Mouse (Mus musculus): ENCODE data around the gene Acad12. TPM values are rescaled to one million over a fixed set of nuclear protein-coding genes. Genes with fewer than 3 reads are reported as not detected.

Acad12 gene
- polyA plus RNA-seq, 1 experiment from 2014 or later = 2.8 TPM

- no peaks in the 10 kb centered on the region for H3K27me3 ChIP-seq (ENCODE audit: control insufficient read depth, insufficient read depth, low read length)
- no peak overlapping the region for H3K4me3 ChIP-seq (ENCODE audit: low read depth, low read length)
- H3K36me3 ChIP-seq (ENCODE audit: control insufficient read depth, insufficient read depth, low read length) = no peaks in the 10 kb centered on the region
- WGBS = 29% methylated on average over 9 of the region's 9 CpGs
- DNase-seq (ENCODE audit: low spot score) (peak; percentile 90), ATAC-seq (ENCODE audit: low FRiP score) (no peak)
- no peaks in the 10 kb centered on the region for H3K9me3 ChIP-seq (ENCODE audit: control insufficient read depth, low read length)
- H3K27ac ChIP-seq (ENCODE audit: low read depth, low read length) = no peak overlapping the region
- H3K4me1 ChIP-seq (replicated peaks; ENCODE audit: control insufficient read depth, insufficient read depth, low read length) = no peaks in the 10 kb centered on the region
- H3K9ac ChIP-seq (ENCODE audit: low read depth, low read length) = 0 out of 2 replicates have a peak overlapping the region, but pooled peaks have one; percentile 23
- no peak overlapping the region for H3K4me2 ChIP-seq (replicated peaks; ENCODE audit: low read depth, low read length)
Measured at GRCm38 (mm10) chr5:121601547-121602299, 17.0 kb downstream of the Acad12 start.

DNA sequence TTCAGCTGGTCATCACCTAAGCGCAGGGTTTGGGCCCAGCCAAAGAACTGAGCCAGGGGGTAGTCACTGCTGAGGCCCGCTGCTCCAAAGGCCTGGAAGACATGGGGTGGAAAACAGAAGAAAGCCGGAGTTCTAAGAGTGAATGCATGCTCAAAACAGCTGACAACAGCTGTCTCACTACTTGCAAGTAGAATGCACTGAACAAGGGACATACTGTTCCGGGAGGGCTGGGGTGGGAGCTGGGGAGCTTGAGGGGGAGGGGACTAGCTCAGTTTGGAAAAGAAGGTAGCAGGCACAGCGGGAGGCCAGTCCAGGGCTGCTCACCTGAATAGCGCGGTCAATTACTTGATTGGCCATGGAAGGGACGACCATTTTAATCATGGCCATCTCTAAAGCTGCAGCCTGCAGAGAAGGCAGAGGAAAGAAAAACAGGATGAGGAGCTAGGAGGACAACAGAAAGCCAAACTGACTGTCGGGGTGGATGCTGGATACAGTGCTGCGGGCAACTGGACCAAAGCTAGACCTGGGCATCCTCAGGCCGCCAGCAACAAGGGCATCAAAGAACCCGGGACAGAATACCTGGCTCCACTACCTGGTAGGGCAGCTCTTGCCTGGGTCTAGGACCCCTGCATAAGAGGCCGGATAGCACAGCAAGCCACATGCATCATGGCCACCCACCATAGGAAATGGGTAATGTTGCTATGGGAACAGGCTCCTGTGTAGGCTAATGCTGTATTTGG, 19.7 kb downstream of the Acad12 start:
- DNase-seq (ENCODE audit: low spot score) (no peak), ATAC-seq (ENCODE audit: low FRiP score) (no peak)
- Histone ChIP-seq H3K27ac (ENCODE audit: low read depth, low read length) (no peak overlapping the region), H3K9me3 (ENCODE audit: control insufficient read depth, low read length) (no peaks in the 10 kb centered on the region), H3K27me3 (ENCODE audit: control insufficient read depth, insufficient read depth, low read length) (no peaks in the 10 kb centered on the region), H3K9ac (ENCODE audit: low read depth, low read length) (no peak overlapping the region), H3K4me2 (replicated peaks; ENCODE audit: low read depth, low read length) (no peak overlapping the region), H3K4me1 (replicated peaks; ENCODE audit: control insufficient read depth, insufficient read depth, low read length) (no peaks in the 10 kb centered on the region), H3K4me3 (ENCODE audit: low read depth, low read length) (no peak overlapping the region), H3K36me3 (ENCODE audit: control insufficient read depth, insufficient read depth, low read length) (no peaks in the 10 kb centered on the region)
- 58% methylated on average over 13 of the region's 13 CpGs for WGBS

GRCm38 (mm10) chr5:121597991-121598537, 20.7 kb downstream of the Acad12 start:
- H3K4me1 ChIP-seq (replicated peaks; ENCODE audit: control insufficient read depth, insufficient read depth, low read length) = no peaks in the 10 kb centered on the region
- no peak overlapping the region for H3K9ac ChIP-seq (ENCODE audit: low read depth, low read length)
- H3K27me3 ChIP-seq (ENCODE audit: control insufficient read depth, insufficient read depth, low read length) = no peaks in the 10 kb centered on the region
- H3K4me3 ChIP-seq (ENCODE audit: low read depth, low read length) = no peak overlapping the region
- DNase-seq (ENCODE audit: low spot score) (no peak), ATAC-seq (ENCODE audit: low FRiP score) (no peak)
- no peak overlapping the region for H3K4me2 ChIP-seq (replicated peaks; ENCODE audit: low read depth, low read length)
- no peaks in the 10 kb centered on the region for H3K36me3 ChIP-seq (ENCODE audit: control insufficient read depth, insufficient read depth, low read length)
- H3K9me3 ChIP-seq (ENCODE audit: control insufficient read depth, low read length) = no peaks in the 10 kb centered on the region
- 82% methylated on average over 7 of the region's 7 CpGs for WGBS
- no peak overlapping the region for H3K27ac ChIP-seq (ENCODE audit: low read depth, low read length)

DNA sequence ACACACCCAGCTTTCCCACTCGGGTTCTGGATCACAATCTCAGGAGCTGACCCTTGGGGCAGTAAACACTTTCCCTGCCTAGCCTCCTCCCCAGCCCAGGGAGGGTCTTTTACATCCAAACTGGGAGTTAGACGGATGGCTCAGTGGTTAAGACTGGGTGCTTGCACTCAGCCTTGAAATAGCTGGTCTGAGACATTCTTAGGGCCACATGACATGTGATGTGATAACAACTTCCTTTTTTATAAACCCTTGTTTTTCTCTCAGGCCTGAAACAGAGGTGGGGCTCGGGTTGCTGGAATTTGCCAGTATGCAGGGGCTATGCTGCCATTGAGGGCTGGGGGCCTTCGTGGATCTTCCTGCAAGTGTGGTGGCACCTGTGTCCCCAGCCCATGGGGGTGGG, 21.4 kb downstream of the Acad12 start:
- no peak for ATAC-seq (ENCODE audit: low FRiP score)
- H3K4me3 ChIP-seq (ENCODE audit: low read depth, low read length) = no peak overlapping the region
- no peaks in the 10 kb centered on the region for H3K36me3 ChIP-seq (ENCODE audit: control insufficient read depth, insufficient read depth, low read length)
- H3K27me3 ChIP-seq (ENCODE audit: control insufficient read depth, insufficient read depth, low read length) = no peaks in the 10 kb centered on the region
- H3K27ac ChIP-seq (ENCODE audit: low read depth, low read length) = no peak overlapping the region
- H3K9ac ChIP-seq (ENCODE audit: low read depth, low read length) = no peak overlapping the region
- DNase-seq (ENCODE audit: low spot score) = no peak
- no peaks in the 10 kb centered on the region for H3K4me1 ChIP-seq (replicated peaks; ENCODE audit: control insufficient read depth, insufficient read depth, low read length)
- WGBS = 76% methylated on average over 4 of the region's 4 CpGs
- H3K4me2 ChIP-seq (replicated peaks; ENCODE audit: low read depth, low read length) = no peak overlapping the region
- no peaks in the 10 kb centered on the region for H3K9me3 ChIP-seq (ENCODE audit: control insufficient read depth, low read length)

DNA sequence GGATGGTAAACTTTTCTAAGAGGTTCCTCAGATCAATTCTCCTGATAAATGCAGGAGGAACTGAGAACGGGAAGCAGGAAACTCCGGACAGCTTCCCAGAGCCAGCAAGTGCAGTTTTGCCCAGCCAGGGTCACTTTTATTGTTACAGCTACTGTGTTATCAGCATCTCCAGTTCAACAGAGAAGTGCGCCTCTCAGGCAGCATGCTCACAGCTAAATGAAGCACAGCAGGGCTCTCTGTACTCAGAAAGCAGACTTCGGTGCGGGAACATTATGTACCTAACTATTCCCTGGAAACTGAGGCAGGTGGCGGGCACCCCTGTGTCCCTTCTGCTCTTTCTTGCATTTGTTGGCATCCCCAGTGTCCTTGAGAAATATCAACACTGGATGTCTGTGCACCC, 22.5 kb downstream of the Acad12 start:
- WGBS = 86% methylated on average over 6 of the region's 6 CpGs

DNA sequence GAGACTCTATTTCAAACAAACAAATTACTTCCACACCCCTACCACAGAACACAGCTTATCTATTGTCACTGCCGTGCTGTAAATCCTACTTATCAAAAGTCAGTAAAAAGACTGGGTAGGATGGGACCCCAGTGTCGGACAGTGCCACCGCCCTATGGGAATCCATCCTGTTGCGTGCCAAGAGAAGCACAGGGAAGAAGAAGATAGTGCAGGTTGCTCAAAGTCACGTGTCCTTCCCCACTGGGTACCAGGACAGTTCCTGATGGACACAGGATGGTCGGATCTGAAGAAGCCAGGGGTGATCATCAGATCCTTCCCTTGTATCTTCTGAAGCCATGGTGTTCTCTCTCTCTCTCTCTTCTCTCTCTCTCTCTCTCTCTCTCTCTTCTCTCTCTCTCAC, 23.0 kb downstream of the Acad12 start:
- Histone ChIP-seq H3K4me2 (replicated peaks; ENCODE audit: low read depth, low read length) (no peak overlapping the region), H3K9me3 (ENCODE audit: control insufficient read depth, low read length) (no peaks in the 10 kb centered on the region), H3K27ac (ENCODE audit: low read depth, low read length) (no peak overlapping the region), H3K4me3 (ENCODE audit: low read depth, low read length) (no peak overlapping the region), H3K4me1 (replicated peaks; ENCODE audit: control insufficient read depth, insufficient read depth, low read length) (no peaks in the 10 kb centered on the region), H3K27me3 (ENCODE audit: control insufficient read depth, insufficient read depth, low read length) (no peaks in the 10 kb centered on the region), H3K9ac (ENCODE audit: low read depth, low read length) (no peak overlapping the region), H3K36me3 (ENCODE audit: control insufficient read depth, insufficient read depth, low read length) (no peaks in the 10 kb centered on the region)
- 87% methylated on average over 6 of the region's 6 CpGs for WGBS
- ATAC-seq (ENCODE audit: low FRiP score) = no peak
- no peak for DNase-seq (ENCODE audit: low spot score)

More for the DNA sequence above, 22.5 kb downstream of the Acad12 start:
- H3K9me3 ChIP-seq (ENCODE audit: control insufficient read depth, low read length) = no peaks in the 10 kb centered on the region
- no peak overlapping the region for H3K4me2 ChIP-seq (replicated peaks; ENCODE audit: low read depth, low read length)
- H3K27me3 ChIP-seq (ENCODE audit: control insufficient read depth, insufficient read depth, low read length) = no peaks in the 10 kb centered on the region
- H3K36me3 ChIP-seq (ENCODE audit: control insufficient read depth, insufficient read depth, low read length) = no peaks in the 10 kb centered on the region
- no peak overlapping the region for H3K4me3 ChIP-seq (ENCODE audit: low read depth, low read length)
- no peak overlapping the region for H3K9ac ChIP-seq (ENCODE audit: low read depth, low read length)
- H3K4me1 ChIP-seq (replicated peaks; ENCODE audit: control insufficient read depth, insufficient read depth, low read length) = no peaks in the 10 kb centered on the region
- DNase-seq (ENCODE audit: low spot score) (no peak), ATAC-seq (ENCODE audit: low FRiP score) (no peak)
- H3K27ac ChIP-seq (ENCODE audit: low read depth, low read length) = no peak overlapping the region

DNA sequence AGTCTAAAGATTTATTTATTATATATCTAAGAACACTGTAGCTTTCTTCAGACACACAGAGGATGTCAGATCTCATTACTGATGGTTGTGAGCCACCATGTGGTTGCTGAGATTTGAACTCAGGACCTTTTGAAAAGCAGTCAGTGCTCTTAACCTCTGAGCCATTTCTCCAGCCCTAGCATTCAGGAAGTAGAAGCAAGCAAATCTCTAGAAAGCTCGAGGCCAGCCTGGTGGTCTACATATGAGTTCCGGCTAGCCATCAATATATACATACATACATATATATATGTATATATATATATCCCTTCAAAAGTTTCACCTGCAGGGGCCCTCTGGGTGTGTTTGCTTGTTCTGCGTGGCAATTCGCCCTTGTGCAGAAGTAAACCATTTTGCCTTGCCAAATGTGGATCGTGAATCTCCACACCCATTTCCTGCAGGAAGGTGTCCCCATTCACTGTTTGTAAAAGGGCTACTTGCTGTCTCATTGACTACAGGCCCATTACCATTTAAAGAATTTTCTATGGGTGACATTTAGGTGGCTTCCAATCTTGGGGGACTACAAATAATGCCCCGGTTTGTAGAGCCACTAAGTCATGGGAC, 23.9 kb downstream of the Acad12 start:
- Histone ChIP-seq H3K36me3 (ENCODE audit: control insufficient read depth, insufficient read depth, low read length) (no peaks in the 10 kb centered on the region), H3K27me3 (ENCODE audit: control insufficient read depth, insufficient read depth, low read length) (no peaks in the 10 kb centered on the region), H3K4me3 (ENCODE audit: low read depth, low read length) (no peak overlapping the region), H3K9ac (ENCODE audit: low read depth, low read length) (no peak overlapping the region), H3K9me3 (ENCODE audit: control insufficient read depth, low read length) (no peaks in the 10 kb centered on the region), H3K4me2 (replicated peaks; ENCODE audit: low read depth, low read length) (no peak overlapping the region; the same call in 1 of the 2 replicates), H3K27ac (ENCODE audit: low read depth, low read length) (no peak overlapping the region), H3K4me1 (replicated peaks; ENCODE audit: control insufficient read depth, insufficient read depth, low read length) (no peaks in the 10 kb centered on the region)
- ATAC-seq (ENCODE audit: low FRiP score) = no peak
- DNase-seq (ENCODE audit: low spot score) = no peak
- WGBS = 85% methylated on average over 6 of the region's 6 CpGs

- H3K4me3 ChIP-seq (ENCODE audit: low read depth, low read length) = peak within 1 kb of the TSS; percentile 70
- H3K4me2 ChIP-seq (replicated peaks; ENCODE audit: low read depth, low read length) = peak within 1 kb of the TSS; percentile 99
- peak within 1 kb of the TSS; percentile 75 for H3K9ac ChIP-seq (ENCODE audit: low read depth, low read length)
- no peaks in the 10 kb centered on the region for H3K27me3 ChIP-seq (ENCODE audit: control insufficient read depth, insufficient read depth, low read length)
- H3K9me3 ChIP-seq (ENCODE audit: control insufficient read depth, low read length) = no peaks in the 10 kb centered on the region
- no peaks in the 10 kb centered on the region for H3K36me3 ChIP-seq (ENCODE audit: control insufficient read depth, insufficient read depth, low read length)
- peak; percentile 83 for ATAC-seq (ENCODE audit: low FRiP score)
- peak; percentile 87 for DNase-seq (ENCODE audit: low spot score)
- H3K27ac ChIP-seq (ENCODE audit: low read depth, low read length) = peak within 1 kb of the TSS; percentile 58; the same call in 1 of the 2 replicates
- no peaks in the 10 kb centered on the region for H3K4me1 ChIP-seq (replicated peaks; ENCODE audit: control insufficient read depth, insufficient read depth, low read length)
- WGBS = 5% methylated on average over 46 of the region's 47 CpGs
Measured at GRCm38 (mm10) chr5:121593451-121594401, 25.0 kb downstream of the Acad12 start, which contains the start of gene Aldh2. Aldh2 (minus strand) TSS chr5:121593824.

Measured in hindbrain, embryonic 11.5 days (tissue).